Mouse (Mus musculus): ENCODE measurements around the gene Smagp.

DNA sequence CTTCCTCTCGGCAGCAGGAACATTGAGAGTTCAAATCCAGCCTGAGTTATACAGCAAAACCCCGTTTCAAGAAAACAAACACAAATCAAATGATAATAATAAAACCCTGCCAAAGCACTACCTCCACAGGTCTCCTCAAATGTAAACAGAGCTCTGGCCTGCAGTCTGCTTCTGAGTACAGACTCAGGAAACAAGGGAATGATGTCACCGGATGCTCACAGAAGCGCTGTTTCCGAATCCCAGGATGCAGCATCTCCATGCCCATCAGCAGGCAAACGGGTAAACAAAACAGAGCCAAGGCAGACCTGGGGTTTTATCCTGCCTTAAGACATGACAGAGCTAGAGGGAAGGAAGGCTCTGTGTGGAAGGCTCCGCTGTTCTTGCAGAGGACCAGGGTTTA, 7.9 kb downstream of the Smagp start:
- TF ChIP-seq CTCF (IDR thresholded peaks at IDR 0.05; ENCODE audit: low read depth) (no peak), EP300 (IDR thresholded peaks at IDR 0.05; ENCODE audit: low read depth) (no peak)

All from heart, postnatal 0 days (tissue).